Mouse (Mus musculus): ENCODE measurements at regions not wholly inside any gene's neighbourhood (a gene's known extent, or its start where the extent isn't known, plus 50 kb on each side); places are given as distances from the start of the nearest gene placed in this dataset.

DNA sequence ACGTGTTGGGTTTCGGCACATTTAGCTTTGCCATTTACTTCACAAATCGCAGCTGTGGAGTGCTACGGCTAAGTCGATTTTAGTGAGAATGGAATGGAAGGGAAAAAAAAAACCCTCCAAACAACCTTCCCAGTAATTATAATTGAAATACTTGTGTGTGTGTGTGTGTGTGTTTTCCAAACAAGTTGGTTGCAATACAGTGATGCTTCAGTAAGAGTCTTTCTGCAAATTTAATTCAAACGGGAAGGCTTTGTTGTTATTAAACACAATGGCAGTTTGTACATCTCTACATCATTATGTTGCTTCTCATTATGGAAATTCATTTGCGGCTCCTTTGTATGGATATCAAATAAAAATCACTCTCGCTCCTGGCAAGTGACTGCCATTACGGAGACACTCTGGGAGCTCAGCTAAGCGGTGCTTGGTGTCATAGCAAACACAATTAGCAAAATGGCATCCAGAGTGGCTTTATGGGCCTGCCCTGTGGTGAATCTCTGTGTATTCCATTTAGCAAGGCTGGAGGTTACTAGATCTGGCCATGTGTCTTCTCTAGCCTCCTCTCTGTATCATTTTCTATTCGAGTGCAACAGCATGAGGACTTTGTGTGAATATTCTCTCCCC, 165.4 kb upstream of the Kif2a start:
- TF ChIP-seq CTCF (IDR thresholded peaks at IDR 0.05; ENCODE audit: insufficient read depth, low read depth, low read length) (no peak), POLR2A (IDR thresholded peaks at IDR 0.05; ENCODE audit: insufficient read depth, low read depth, low read length) (no peak)
